Mouse (Mus musculus): ENCODE results near the gene Gatd1.

- no peak for TF ChIP-seq CTCF (IDR thresholded peaks at IDR 0.05; ENCODE audit: control insufficient read depth, insufficient read depth, low read length)
- no peak for TF ChIP-seq POLR2A (IDR thresholded peaks at IDR 0.05; ENCODE audit: borderline replicate concordance, control insufficient read depth, low read depth, low read length)
Observed at GRCm38 (mm10) chr7:141433517-141434400, 19.8 kb upstream of the Gatd1 start.

All from bone marrow, adult 2 months (tissue).